Mouse (Mus musculus) heart, embryonic 11.5 days (tissue): ENCODE results near the gene Extl2. TPM values are rescaled to one million over a fixed set of nuclear protein-coding genes. Genes with fewer than 3 reads are reported as not detected.

Experiments
- ATAC-seq: fragments of 200-750 bp; cut with Nextera tagmentation; replicated peaks from 2 replicates; pipeline ENCODE4 v1.8.0; 2017; ENCODE audit warnings: moderate library complexity; ENCODE audit not compliant: insufficient number of reproducible peaks, low FRiP score, low TSS enrichment
- H3K27ac ChIP-seq: fragments of 300-500 bp; sonication (generic); 2 replicates; pipeline ENCODE4 v1.5.1; 2014; ENCODE audit warnings: mild to moderate bottlenecking, low read depth, low read length
- H3K27me3 ChIP-seq: fragments of 300-500 bp; sonication (generic); 2 replicates; pipeline ENCODE4 v1.6.1; 2014; ENCODE audit warnings: mild to moderate bottlenecking, low read length, mixed read lengths; ENCODE audit not compliant: control insufficient read depth, insufficient read depth
- H3K36me3 ChIP-seq: fragments of 300-500 bp; sonication (generic); 2 replicates; pipeline ENCODE4 v1.6.1; 2014; ENCODE audit warnings: mild to moderate bottlenecking, low read length, moderate library complexity, mixed read lengths; ENCODE audit not compliant: control insufficient read depth, insufficient read depth
- H3K4me1 ChIP-seq: fragments of 300-500 bp; sonication (generic); 2 replicates; pipeline ENCODE4 v1.6.1; 2014; ENCODE audit warnings: low read length; ENCODE audit not compliant: control insufficient read depth, insufficient read depth
- H3K4me2 ChIP-seq: fragments of 300-500 bp; sonication (generic); 2 replicates; pipeline ENCODE4 v1.6.1; 2014; ENCODE audit warnings: mild to moderate bottlenecking, moderate library complexity
- H3K4me3 ChIP-seq: fragments of 300-500 bp; sonication (generic); 2 replicates; pipeline ENCODE4 v1.5.1; 2014; ENCODE audit warnings: low read depth, low read length
- H3K9ac ChIP-seq: fragments of 300-500 bp; sonication (generic); 2 replicates; pipeline ENCODE4 v1.6.1; 2014; ENCODE audit warnings: mild to moderate bottlenecking, low read depth, low read length, moderate library complexity
- H3K9me3 ChIP-seq: fragments of 300-500 bp; sonication (generic); replicated peaks from 2 replicates; pipeline ENCODE4 v1.6.1; 2016; ENCODE audit warnings: low read length; ENCODE audit not compliant: control insufficient read depth
- WGBS: fragments of 180-500 bp; shearing (Covaris S2); extraction: QIAGEN DNeasy Blood & Tissue Kit; methylation state at CpG from one replicate; pipeline ENCODE4 v1.1.7; 2014; ENCODE audit not compliant: insufficient replicate concordance; 5-methylcytosine and 5-hydroxymethylcytosine counted together
- polyA plus RNA-seq: library from polyadenylated mRNA; unstranded; fragments of >200 nt; fragmentation: Nextera tagmentation; extraction: Ambion mirVana; gene quantifications from 2 replicates; pipeline ENCODE4 v1.2.1, GENCODE M21; 2014

Extl2 gene
- polyA plus RNA-seq: 19.2 and 21.1 TPM in 2 replicates

DNA sequence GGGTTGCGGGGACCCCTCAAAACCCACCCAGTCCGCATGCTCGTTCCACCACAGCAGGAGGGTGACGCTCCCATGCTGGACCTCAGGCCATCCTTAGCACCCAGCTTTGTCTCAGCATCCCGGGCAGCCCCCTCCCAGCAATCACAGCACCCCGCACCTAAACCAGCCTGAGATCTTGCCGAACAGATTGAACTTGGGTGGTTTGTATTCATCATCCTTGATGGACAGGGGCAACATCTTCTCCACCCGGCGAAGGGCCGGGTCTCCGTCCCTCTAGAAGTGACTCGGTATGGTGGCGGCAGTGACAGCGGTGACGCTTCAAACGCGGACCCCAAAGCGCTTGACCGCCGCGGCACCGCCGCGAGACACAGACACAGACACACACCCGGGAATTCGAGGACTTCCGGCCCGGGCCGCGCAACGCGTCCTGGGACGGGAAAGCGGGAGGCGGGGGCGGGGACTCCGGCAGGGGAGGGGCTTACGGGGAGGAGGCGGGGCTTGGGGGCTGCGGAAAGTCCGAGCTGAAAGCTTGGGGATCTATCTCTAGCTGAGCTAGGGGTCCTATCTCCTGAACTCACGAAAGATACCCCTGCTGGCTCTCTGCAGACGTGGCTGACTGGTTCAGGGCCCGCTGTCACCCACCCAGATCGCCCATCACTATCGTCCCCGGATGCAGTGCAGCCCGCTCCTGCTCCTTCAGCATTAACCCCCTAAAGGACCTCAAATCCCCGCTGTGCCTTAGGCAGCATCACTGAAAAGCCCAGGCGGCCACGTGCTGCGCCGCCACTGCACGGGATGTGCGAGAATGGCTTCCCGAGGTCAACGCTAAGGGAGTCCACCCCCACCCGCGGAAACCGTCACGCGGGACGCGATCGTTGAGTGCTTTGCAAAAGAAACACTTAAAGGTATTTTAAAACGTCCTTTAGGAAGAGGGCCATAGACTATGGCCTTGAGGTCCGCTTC is at the start of gene Extl2, which contains the start of gene Slc30a7:
TSS of gene Extl2 (plus strand) at position 485 of the 963 bp plus-strand sequence.
TSS of gene Slc30a7 (minus strand) at position 429 of the 963 bp plus-strand sequence.
- no peaks in the 10 kb centered on the region for H3K27me3 ChIP-seq
- H3K4me2 ChIP-seq: peak within 1 kb of the TSS; percentile 98
- peak; percentile 88 for ATAC-seq
- H3K27ac ChIP-seq: peak within 1 kb of the TSS; percentile 90
- H3K4me3 ChIP-seq: peak within 1 kb of the TSS; percentile 87
- peak within 1 kb of the TSS; percentile 93 for H3K9ac ChIP-seq
- no peaks in the 10 kb centered on the region for H3K9me3 ChIP-seq
- WGBS: under 1% methylated on average over 64 of the region's 67 CpGs
- H3K36me3 ChIP-seq: no peaks in the 10 kb centered on the region
- H3K4me1 ChIP-seq: peaks cover 9% of the 10 kb centered on the region; the same call in 1 of the 2 replicates

DNA sequence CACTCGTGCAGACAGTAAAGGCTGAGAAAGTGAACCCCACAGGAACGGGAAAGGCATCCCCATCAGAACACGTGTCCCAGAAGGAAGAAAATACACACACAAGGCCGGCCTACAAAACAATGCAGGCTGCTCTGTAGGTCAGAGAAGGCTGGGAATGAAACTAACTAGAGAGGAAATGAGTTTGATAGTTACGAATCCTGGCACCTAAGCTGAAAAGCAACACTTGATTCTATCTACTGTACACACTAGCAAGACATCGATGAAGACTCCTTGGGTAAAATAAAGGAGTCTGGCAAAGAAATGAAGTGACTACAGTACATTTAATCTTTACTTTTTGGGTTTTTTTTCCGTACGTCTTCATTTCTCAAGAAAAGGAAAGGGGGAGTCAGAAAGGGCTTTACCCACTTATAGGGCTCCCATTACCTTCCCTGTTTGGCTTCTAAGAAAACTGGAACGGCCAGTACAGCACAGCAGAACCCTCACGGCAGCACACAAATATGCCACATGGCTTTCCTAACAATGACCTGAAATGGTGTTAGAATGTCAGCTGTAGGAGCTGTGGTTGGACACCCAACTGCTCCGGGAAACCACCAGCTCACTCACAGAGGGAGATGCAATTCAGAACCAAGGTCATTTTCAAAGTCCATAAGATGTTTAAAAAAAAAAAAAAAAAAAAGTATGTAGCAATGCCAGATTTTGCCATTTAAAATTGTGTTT is 45.8 kb upstream of the Extl2 start:
- ATAC-seq: no peak
- H3K27ac ChIP-seq: no peak overlapping the region
- 85% methylated on average over 11 of the region's 11 CpGs for WGBS

DNA sequence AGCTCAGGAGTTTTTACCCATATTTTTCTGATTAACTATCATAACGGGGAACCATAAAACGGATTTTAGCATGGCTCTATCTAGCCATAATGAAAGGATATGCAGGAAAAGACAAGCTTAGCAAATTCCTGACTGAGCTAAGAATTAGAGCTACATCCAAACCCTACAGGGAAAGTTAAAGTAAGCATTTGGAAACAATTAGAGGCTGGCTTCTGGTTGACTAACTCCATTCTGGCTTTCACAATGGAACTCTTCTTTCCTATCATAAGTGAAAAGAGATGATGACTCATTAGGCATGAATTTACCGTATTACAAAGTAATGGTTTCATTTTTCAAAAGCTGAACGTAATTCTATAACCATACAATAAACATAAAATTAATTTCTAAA is 45.2 kb upstream of the Extl2 start:
- 87% methylated on average over 4 of the region's 4 CpGs for WGBS
- ATAC-seq: no peak
- no peak overlapping the region for H3K27ac ChIP-seq

More for the DNA sequence above, 45.8 kb upstream of the Extl2 start:
- Histone ChIP-seq H3K9ac (no peak overlapping the region), H3K27me3 (no peaks in the 10 kb centered on the region), H3K36me3 (no peaks in the 10 kb centered on the region; the same call in 1 of the 2 replicates), H3K4me1 (no peaks in the 10 kb centered on the region), H3K9me3 (no peaks in the 10 kb centered on the region), H3K4me3 (no peak overlapping the region), H3K4me2 (no peak overlapping the region)

DNA sequence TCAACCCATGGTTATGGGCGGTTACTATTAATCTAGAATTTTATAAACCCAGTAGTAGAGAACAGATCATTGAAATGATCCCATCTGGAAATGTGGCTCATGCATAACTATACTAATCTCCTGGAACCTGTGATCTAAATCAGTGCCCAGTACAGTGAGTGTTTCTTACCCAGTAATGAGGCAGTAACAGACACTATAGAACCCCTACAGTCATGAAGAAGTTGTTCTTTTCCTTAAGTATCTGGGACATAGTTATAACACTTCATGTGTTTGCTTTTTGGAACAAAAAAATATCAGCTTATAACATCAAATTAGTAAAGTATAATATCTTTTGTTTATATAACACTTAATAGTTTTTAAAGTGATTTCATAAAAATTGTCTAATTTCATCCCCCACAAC is 43.7 kb upstream of the Extl2 start:
- Histone ChIP-seq H3K27ac (no peak overlapping the region), H3K9ac (no peak overlapping the region), H3K36me3 (no peaks in the 10 kb centered on the region; the same call in none of the 2 replicates), H3K9me3 (no peaks in the 10 kb centered on the region), H3K4me1 (no peaks in the 10 kb centered on the region), H3K4me2 (no peak overlapping the region), H3K4me3 (no peak overlapping the region), H3K27me3 (no peaks in the 10 kb centered on the region)
- 86% methylated on average over 1 of the region's 1 CpGs for WGBS
- no peak for ATAC-seq

More for the DNA sequence above, 45.2 kb upstream of the Extl2 start:
- no peak overlapping the region for H3K4me2 ChIP-seq
- H3K36me3 ChIP-seq: no peaks in the 10 kb centered on the region; the same call in 1 of the 2 replicates
- no peaks in the 10 kb centered on the region for H3K27me3 ChIP-seq
- no peaks in the 10 kb centered on the region for H3K9me3 ChIP-seq
- no peak overlapping the region for H3K9ac ChIP-seq
- no peaks in the 10 kb centered on the region for H3K4me1 ChIP-seq
- H3K4me3 ChIP-seq: no peak overlapping the region

DNA sequence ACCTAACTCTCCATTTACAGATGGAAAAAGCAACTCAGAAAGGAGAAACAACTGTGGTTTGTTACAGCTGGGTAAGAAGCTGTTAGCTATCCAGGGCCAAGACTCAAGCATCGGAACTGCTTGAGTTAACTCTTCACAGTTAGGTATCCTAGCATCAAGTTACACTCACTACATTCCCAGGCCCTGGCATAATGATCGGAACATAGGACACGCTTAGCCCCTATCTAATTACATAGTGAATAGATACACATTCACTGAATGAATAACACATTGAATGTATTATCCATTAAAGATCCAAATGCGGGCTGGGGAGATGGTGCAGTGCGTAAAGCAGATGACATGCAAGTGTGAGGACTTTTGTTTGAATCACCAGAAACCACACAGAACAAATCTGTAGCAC is 43.2 kb upstream of the Extl2 start:
- 88% methylated on average over 5 of the region's 5 CpGs for WGBS
- no peak for ATAC-seq

DNA sequence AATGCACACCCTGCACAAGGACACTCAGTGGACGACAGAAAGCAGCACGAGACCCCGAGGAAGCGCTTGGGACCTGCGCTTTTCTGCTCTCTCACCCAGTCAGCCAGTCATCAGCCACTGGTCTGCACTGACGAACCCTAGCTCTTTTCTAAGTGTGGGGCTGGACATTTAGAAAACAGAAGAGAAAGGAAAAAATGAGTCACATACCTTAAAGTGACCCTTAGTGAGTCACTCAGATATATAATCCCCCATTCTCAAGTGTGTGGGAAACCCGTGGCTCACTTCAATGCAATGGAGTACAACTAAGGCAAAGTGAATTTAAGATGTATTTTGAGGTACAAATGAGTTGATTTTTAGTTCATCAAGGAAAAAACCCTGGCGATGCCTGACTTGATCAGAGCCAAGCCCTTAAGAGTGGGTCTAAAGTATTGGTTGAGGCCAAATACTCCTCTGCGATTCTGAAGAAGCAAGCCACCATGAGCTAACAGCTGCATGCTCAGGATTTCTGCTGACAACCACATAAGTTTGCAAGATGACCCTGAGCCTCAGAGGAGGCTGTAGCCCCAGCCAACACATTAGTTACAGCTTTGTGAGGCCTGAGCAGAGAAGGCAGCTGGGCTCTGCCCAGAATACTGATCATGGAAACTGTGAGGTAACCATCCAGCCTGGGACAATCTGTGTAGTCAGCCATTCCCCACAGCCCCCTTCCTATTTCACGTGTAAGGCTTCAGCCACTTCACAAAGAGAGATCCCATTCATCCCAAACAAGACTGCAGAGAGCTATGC is 38.3 kb upstream of the Extl2 start:
- no peak for ATAC-seq
- no peak overlapping the region for H3K27ac ChIP-seq
- 73% methylated on average over 10 of the region's 10 CpGs for WGBS

More for the DNA sequence above, 43.2 kb upstream of the Extl2 start:
- Histone ChIP-seq H3K9ac (no peak overlapping the region), H3K27ac (no peak overlapping the region), H3K27me3 (no peaks in the 10 kb centered on the region), H3K9me3 (no peaks in the 10 kb centered on the region), H3K4me1 (no peaks in the 10 kb centered on the region), H3K36me3 (no peaks in the 10 kb centered on the region; the same call in none of the 2 replicates), H3K4me3 (no peak overlapping the region), H3K4me2 (no peak overlapping the region)

DNA sequence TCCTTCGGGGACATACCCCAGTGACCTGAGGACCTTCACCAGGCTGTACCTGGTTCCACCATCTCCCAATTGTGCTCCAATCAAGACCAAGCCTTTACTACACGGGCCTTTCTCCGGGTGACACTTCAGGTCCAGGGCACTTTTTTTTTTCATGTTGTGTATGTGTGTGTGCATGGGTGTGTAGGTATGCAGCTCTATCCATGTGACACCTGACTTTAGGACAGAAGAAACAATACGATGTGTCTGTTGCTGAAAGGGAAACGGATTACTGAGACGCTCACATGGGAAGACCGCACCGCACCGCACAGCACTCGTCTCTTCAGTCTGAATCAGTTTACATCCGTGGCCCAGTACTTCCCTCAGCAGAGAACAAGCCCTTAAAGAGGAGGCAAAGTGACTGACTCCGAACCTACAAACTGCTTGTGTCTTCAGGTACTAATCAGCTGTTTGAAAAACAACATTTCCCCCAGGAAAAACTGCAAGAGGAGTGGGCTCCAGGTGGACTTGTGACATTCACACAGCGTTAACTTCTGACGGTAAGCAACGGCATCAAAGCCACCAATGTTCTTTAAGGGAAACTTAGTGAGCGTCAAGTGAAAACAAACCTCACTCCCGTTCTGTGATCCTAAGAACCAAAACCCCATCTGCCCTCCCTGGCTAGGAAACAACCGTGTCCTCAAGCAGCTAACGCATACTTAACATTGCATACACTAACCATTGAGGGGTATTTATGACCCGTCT is 36.0 kb upstream of the Extl2 start:
- Histone ChIP-seq H3K4me2 (no peak overlapping the region), H3K9ac (no peak overlapping the region), H3K36me3 (peaks cover 5% of the 10 kb centered on the region), H3K4me1 (0 out of 2 replicates have a peak, but pooled peaks cover 2% of the 10 kb centered on the region), H3K27me3 (no peaks in the 10 kb centered on the region), H3K4me3 (no peak overlapping the region), H3K27ac (no peak overlapping the region), H3K9me3 (no peaks in the 10 kb centered on the region)
- no peak for ATAC-seq
- 91% methylated on average over 20 of the region's 20 CpGs for WGBS

More for the DNA sequence above, 38.3 kb upstream of the Extl2 start:
- no peak overlapping the region for H3K4me3 ChIP-seq
- H3K27me3 ChIP-seq: no peaks in the 10 kb centered on the region
- no peak overlapping the region for H3K4me2 ChIP-seq
- H3K9ac ChIP-seq: no peak overlapping the region
- H3K36me3 ChIP-seq: peaks cover 2% of the 10 kb centered on the region; the same call in 1 of the 2 replicates
- H3K4me1 ChIP-seq: no peaks in the 10 kb centered on the region
- H3K9me3 ChIP-seq: no peaks in the 10 kb centered on the region
